Mouse (Mus musculus) large intestine, adult 2 months (tissue): ENCODE measurements around the gene Efcab10. TPM values are rescaled to one million over a fixed set of nuclear protein-coding genes. Genes with fewer than 3 reads are reported as not detected.

ENCODE experiments used
- DNase-seq: peaks from one replicate; pipeline ENCODE4 v3.0.0-alpha.2; 2012; ENCODE audit warnings: low read depth, low spot score
- WGBS: fragments of 180-500 bp; shearing (Covaris S2); methylation state at CpG from one replicate; pipeline ENCODE4 v1.1.7; 2018; 5-methylcytosine and 5-hydroxymethylcytosine counted together
- polyA plus RNA-seq: library from polyadenylated mRNA; depleted of rRNA; stranded (reverse); fragments of >200 nt; gene quantifications from 2 replicates; pipeline ENCODE4 v1.2.3, GENCODE M21; 2012; rRNA removed

The Efcab10 gene
- polyA plus RNA-seq = not detected in 2 replicates

DNA sequence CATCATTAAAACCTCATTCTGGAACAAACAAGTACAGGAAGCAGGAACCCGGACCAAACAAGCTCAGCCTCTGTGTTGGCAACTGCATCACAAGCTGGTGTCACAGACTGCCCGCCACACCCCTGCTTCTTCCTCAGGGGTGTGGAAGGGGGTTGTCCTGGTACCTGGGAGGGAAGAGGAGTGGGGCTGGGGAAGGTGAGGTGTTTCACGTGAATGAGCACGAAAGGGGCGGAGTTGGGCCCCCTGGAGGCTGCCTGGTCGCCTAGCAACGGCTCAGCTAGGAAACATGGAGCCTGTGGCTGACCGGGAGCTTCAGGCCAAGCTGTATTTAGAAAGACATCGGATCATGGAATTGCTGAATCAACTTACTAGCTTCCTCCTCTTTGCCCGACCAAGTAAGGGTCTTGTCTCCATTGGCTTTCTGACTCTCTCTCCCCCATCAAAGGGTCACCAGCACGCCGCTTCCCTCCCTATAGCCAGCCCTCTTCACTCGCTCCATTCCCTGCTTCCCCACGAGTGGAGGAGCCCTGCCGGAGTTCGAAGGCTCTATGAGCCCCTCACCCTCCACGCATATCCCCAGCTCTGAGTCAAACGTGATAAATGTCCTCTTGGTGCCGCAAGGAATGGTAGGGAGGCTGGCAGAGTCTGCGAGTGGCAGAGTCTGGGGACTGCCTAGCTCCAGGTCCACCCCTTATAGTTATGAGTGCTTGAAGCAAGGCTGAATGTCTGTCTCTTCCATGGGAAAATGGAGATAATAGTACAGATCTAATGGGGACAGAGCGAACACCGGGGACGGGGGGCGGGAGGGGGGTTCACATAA, at the start of gene Efcab10:
Gene Efcab10, plus strand, starts transcription at position 51 of the 820 bp plus-strand sequence.
- 15% methylated on average over 24 of the region's 24 CpGs for WGBS
- DNase-seq = no peak

DNA sequence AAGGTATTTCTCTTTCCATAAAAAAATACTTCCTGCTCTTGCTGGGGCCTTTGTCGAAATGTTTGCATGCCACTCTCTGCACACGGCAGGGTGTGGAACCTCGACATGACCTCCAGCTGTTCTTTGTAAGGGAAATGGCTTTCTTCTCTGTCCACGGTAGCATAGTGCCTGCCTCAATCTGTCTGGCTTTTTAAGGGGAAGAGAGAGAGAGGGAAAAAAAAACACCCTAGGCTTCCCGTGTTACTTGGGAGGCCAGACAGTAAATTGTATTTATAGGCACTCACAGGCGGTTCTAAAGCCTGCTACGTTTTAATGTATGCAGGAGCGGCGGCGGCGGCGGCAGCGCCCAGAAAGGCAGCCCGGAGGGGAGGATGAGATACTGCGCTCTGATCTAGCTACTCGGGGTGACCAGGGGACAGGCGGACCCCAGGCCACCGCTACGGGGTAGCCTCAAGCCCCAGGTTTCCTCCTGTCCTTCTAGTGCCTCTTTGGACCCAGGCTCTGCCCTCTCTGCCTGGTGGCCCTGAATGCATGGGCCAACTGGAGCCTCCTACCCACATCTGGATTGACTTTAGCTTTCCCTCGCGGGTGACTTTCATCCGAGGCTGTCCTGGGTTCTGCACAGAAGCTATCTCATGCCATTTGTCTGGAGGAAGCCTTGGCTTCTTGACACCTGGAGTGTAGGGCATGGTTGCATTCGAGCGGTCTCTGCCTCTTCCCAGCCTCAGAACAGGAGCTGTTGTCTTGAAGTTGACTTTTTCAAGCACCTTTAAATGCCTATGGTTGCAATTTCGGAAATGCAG, 49.5 kb upstream of the Efcab10 start:
- peak; percentile 38 for DNase-seq
- WGBS = 37% methylated on average over 25 of the region's 25 CpGs

- no peak for DNase-seq
- WGBS = 89% methylated on average over 23 of the region's 23 CpGs
Observed at GRCm38 (mm10) chr12:33345773-33346435, 48.8 kb upstream of the Efcab10 start.

GRCm38 (mm10) chr12:33352671-33353070, 42.0 kb upstream of the Efcab10 start:
- no peak for DNase-seq
- WGBS = 34% methylated on average over 4 of the region's 4 CpGs

GRCm38 (mm10) chr12:33358345-33358744, 36.3 kb upstream of the Efcab10 start:
- WGBS = 91% methylated on average over 10 of the region's 10 CpGs
- DNase-seq = no peak

GRCm38 (mm10) chr12:33359209-33359608, 35.4 kb upstream of the Efcab10 start:
- no peak for DNase-seq
- 92% methylated on average over 7 of the region's 7 CpGs for WGBS

- 87% methylated on average over 5 of the region's 5 CpGs for WGBS
- DNase-seq = no peak
Observed at GRCm38 (mm10) chr12:33359878-33360482, 34.7 kb upstream of the Efcab10 start.

DNA sequence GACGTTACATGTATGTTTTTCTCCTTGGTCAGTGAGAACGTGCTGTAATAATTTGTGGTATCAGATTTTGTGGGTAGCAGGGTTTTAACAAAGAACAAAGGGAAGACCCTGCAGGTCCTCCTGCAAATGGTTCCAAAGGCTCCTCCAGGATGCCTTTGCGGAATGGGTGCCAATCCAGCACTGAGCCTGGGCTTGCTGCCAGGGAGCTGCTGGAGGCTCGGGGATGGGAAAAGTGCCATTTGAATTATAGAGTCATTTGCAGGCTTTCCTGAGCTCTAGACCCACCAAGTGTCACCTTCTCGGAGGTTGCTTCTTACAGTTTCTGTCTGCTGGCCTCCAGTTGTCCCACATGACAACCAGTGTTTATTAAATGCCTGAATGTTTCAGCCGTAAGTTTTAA, 33.9 kb upstream of the Efcab10 start:
- DNase-seq = no peak
- WGBS = 60% methylated on average over 6 of the region's 6 CpGs

DNA sequence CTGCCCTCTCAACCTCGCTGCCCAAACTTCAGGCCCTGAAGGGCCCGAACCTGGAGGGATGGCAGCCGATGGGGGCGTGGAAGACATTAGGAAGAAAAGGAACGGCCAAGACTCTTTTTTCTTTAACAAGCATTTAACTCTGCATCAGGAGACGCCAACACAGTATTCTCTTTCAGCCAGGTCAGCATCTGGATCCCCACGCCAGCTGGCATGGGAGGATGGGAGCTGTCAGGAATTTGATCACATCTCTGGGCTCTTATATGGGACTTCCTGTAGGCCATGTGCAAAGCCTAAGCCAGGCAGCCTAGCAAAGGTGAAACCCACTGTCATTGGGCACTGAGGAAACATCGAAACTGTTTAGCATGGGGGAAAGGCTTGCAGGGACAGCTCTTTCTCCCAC, 30.1 kb upstream of the Efcab10 start:
- WGBS = 93% methylated on average over 8 of the region's 8 CpGs
- no peak for DNase-seq

DNA sequence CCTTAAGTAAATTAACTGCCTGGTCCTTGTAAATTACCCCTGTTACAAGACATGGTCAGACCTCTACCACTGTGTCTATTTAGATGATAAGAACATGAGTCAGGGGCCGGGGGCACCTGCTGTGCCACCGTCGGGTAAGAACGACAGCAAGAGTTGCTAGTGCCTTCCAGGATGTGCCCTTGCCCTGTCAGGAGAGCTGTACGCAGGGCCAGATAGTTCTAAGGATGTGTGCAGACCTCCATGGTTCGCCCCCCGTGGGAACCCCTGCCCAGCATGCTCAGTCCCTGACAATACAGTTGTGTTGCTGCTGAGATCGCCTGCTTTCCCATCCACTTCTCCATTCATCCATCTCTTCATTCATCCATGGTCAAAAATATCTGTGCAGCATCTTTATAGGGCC, 29.5 kb upstream of the Efcab10 start:
- DNase-seq = no peak
- 96% methylated on average over 8 of the region's 8 CpGs for WGBS

DNA sequence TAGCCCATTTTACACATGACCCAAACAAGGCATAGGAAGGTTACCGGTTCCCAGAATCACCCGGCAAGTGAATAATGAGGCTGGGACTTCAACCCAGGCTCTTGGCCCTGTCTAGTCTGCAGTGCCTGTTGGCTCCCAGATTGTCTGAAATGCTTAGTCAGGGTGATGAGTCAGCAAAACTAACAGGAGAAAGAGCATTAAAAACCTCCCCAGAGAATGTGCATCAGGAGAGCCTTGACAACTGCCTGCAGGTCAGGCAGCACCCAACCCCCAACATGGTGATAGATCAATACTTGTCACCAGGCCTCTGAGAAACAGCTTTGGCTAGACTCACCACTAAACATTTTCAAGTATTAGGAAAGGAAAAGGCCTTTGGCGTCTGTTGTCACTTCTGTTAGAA, 25.1 kb upstream of the Efcab10 start:
- WGBS = 83% methylated on average over 3 of the region's 3 CpGs
- DNase-seq = no peak

DNA sequence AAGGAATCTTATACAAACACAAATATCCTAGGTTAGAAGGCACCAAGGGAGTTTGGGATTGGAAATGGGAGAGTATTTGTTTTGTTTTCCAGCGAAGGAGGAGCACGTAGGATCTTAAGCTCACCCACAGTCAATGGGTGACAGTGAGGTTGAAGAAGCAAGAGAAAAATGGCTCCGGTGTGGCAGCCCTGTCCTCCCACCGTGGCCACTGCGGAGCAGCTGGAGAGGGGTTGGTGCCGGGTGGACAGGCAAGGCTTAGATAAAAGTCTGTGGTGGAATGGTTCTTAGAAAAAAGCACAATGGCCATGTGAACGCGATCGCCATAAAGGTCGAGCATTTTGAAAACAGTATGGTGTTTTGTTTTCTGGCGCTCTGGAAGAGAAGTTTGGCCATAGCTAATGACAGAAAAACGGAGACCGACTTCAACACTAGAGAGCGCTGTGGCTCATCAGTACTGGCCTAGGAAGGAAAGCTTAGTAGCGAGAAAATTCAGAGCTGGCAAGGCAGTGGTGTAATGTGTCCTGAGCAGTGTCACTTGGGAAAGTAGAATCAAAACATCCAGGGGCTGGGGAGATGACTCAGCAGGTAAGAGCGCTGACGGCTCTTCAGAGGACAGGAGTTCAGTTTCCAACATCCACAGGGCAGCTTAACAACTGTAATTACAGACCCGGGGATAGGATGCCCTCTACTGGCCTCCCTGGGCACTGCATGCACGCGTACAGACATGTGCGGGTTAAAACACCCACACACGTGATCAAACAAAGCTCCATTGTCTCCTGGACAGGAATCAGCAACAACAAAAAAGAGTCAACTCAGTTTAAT, 14.8 kb upstream of the Efcab10 start:
- 19% methylated on average over 22 of the region's 22 CpGs for WGBS
- peak; percentile 37 for DNase-seq

- DNase-seq = peak; percentile 27
- WGBS = 9% methylated on average over 5 of the region's 5 CpGs
Observed at GRCm38 (mm10) chr12:33388842-33389241, 5.8 kb upstream of the Efcab10 start.

GRCm38 (mm10) chr12:33390844-33391560, 3.7 kb upstream of the Efcab10 start:
- DNase-seq = no peak
- 30% methylated on average over 2 of the region's 2 CpGs for WGBS

- WGBS = 49% methylated on average over 7 of the region's 7 CpGs
- DNase-seq = no peak
Observed at GRCm38 (mm10) chr12:33403265-33403693, 8.6 kb downstream of the Efcab10 start.

GRCm38 (mm10) chr12:33404996-33405395, 10.3 kb downstream of the Efcab10 start:
- no peak for DNase-seq
- WGBS = 69% methylated on average over 5 of the region's 5 CpGs

DNA sequence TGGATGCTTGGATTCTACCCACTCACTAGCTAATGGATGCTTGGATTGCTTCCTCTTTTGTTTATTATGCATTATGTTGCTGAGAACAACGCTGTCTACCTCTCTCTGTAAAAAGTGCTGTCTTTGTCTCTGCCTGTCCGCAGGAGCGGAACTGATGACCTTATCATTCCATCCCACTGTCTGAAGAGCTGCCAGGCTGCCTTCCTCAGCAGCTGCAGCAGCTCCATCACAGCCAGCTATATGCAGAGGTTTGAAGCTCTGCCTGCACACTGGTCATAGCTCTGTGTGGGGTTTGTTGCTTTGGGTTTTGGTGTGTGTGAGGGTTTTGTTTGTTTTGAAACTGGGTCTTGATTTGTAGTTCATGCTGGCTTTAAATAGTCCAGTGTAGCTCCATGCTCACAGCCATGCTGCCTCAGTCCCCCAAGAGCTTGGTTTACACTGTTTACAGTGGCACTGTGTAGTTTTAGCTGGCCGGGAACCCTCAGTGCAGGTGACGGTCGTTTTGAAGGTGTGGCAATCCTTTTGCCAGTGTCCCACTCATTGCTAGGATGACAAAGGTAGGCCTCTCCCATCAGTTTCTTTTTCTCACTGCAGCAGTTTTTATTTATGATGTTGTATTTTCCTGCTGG, 10.9 kb downstream of the Efcab10 start:
- 18% methylated on average over 6 of the region's 6 CpGs for WGBS

GRCm38 (mm10) chr12:33411580-33412151, 17.0 kb downstream of the Efcab10 start:
- no peak for DNase-seq
- WGBS = 43% methylated on average over 6 of the region's 6 CpGs

More for the DNA sequence above, 10.9 kb downstream of the Efcab10 start:
- no peak for DNase-seq
